ENCODE assay signal across 21 mouse cellular contexts in the genomic region with DNA sequence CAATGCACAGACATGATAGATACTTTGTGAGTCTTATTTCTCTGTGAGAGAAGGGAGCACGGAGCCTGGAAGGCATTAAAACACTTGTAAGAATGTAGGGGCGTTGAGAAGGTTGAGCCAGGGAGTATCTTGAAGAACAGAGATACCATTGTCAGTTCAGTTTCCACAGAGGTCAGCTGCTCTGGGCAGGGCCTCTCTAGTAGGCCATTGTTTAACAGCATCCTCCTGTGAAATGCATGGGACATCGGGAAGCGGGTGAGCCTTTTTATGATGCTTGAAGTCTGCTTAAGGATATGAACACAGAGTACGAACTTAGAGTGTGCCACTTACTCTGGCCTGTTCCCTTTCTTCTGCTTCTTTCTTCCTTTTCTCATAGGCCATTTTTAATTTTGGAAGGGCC.
A peak's percentile ranks its signal among the peaks of the same experiment; 100 is the strongest.
DNase-seq lines count a peak whose midpoint lies in the region; ATAC-seq and TF ChIP-seq lines count a peak whose summit lies in the region.
"Had no signal": no experiment of that assay in that cellular context is flagged by ENCODE, and none has a peak within 500 bp of the region (broad histone marks: within the 10 kb centered on the region; RNA-seq: fewer than 3 reads in every experiment).

No protein-coding gene starts in this region.

- no peak overlapping the region for H3K4me3 ChIP-seq in forebrain, embryonic 10.5 days
- H3K4me3 ChIP-seq in forebrain, postnatal 0 days (ENCODE audit: low read depth, low read length) = no peak overlapping the region
- no peak overlapping the region for H3K4me3 ChIP-seq in midbrain, embryonic 11.5 days (ENCODE audit: low read depth, low read length)
- H3K4me3 ChIP-seq in midbrain, postnatal 0 days (ENCODE audit: low read depth, low read length) = no peak overlapping the region
- H3K4me3 ChIP-seq: heart, adult 2 months; heart, embryonic 12.5 days; hindbrain, embryonic 12.5 days; intestine, embryonic 15.5 days had no signal

- TF ChIP-seq CTCF in forebrain, postnatal 0 days (IDR thresholded peaks at IDR 0.05; ENCODE audit: low read depth) = no peak
- TF ChIP-seq CTCF in midbrain, postnatal 0 days (IDR thresholded peaks at IDR 0.05) = no peak

- ATAC-seq in forebrain, postnatal 0 days = no peak
- no peak; the same call in 1 of the 2 replicates for ATAC-seq in midbrain, embryonic 11.5 days (ENCODE audit: low FRiP score)
- no peak for ATAC-seq in midbrain, postnatal 0 days (ENCODE audit: low FRiP score)
- ATAC-seq: CD4-positive, CD25-positive, alpha-beta regulatory T cell, adult 4 months; forebrain, embryonic 14.5 days; intestine, embryonic 15.5 days had no signal

- H3K4me2 ChIP-seq in forebrain, postnatal 0 days (ENCODE audit: low read depth) = no peak overlapping the region
- no peak overlapping the region for H3K4me2 ChIP-seq in midbrain, embryonic 11.5 days
- no peak overlapping the region for H3K4me2 ChIP-seq in midbrain, postnatal 0 days (ENCODE audit: low read depth, low read length, poor library complexity, severe bottlenecking)
- H3K4me2 ChIP-seq: heart, embryonic 12.5 days; hindbrain, embryonic 12.5 days; intestine, embryonic 15.5 days had no signal

- intact Hi-C loops in gastrocnemius, postnatal 36 days (cut with DNase I) = no loop called here

- H3K9me3 ChIP-seq in forebrain, embryonic 10.5 days = peaks cover 4% of the 10 kb centered on the region; the same call in 1 of the 2 replicates
- H3K9me3 ChIP-seq in forebrain, postnatal 0 days (ENCODE audit: low read length) = no peaks in the 10 kb centered on the region
- H3K9me3 ChIP-seq in midbrain, embryonic 11.5 days (ENCODE audit: control insufficient read depth, low read length) = peaks cover 3% of the 10 kb centered on the region; the same call in 1 of the 2 replicates
- H3K9me3 ChIP-seq in midbrain, postnatal 0 days (ENCODE audit: low read length) = no peaks in the 10 kb centered on the region
- H3K9me3 ChIP-seq: hindbrain, embryonic 12.5 days; intestine, embryonic 15.5 days had no signal

- no peak overlapping the region for H3K9ac ChIP-seq in forebrain, postnatal 0 days
- H3K9ac ChIP-seq in midbrain, embryonic 11.5 days (ENCODE audit: low read length) = no peak overlapping the region
- H3K9ac ChIP-seq in midbrain, postnatal 0 days (replicated peaks; ENCODE audit: low read length, poor library complexity, severe bottlenecking) = no peak overlapping the region
- H3K9ac ChIP-seq: heart, embryonic 12.5 days; hindbrain, embryonic 12.5 days; intestine, embryonic 15.5 days had no signal

- peak; percentile 15 for DNase-seq in forebrain, embryonic 10.5 days (ENCODE audit: extremely low spot score, low spot score)
- DNase-seq in forebrain, postnatal 0 days = no peak
- peak; percentile 85 for DNase-seq in midbrain, embryonic 11.5 days (ENCODE audit: low spot score, missing footprints)
- DNase-seq in midbrain, postnatal 0 days (ENCODE audit: low spot score) = no peak
- peak; percentile 1 for DNase-seq in embryo, embryonic 9.5 days (ENCODE audit: extremely low spot score)
- peak; percentile 67 for DNase-seq in retina, postnatal 1 day
- DNase-seq in gastrocnemius, postnatal 36 days = no peak
- DNase-seq in adrenal gland, postnatal 25 days = no peak
- DNase-seq: adrenal gland, adult 8-10 months; B cell, adult 2 months; cerebellum, adult 18-20 months; cerebellum, adult 9-11 months; cerebellum, postnatal 36 days; gastrocnemius, postnatal 10 days; heart, adult 2 months had no signal

- H3K27ac ChIP-seq in forebrain, embryonic 10.5 days = no peak overlapping the region
- H3K27ac ChIP-seq in forebrain, postnatal 0 days (ENCODE audit: low read depth, low read length) = no peak overlapping the region
- H3K27ac ChIP-seq in midbrain, embryonic 11.5 days (ENCODE audit: low read depth, low read length) = no peak overlapping the region
- no peak overlapping the region for H3K27ac ChIP-seq in midbrain, postnatal 0 days (ENCODE audit: low read depth, low read length)
- H3K27ac ChIP-seq: heart, adult 2 months; hindbrain, embryonic 12.5 days; intestine, embryonic 15.5 days had no signal

- 10% methylated on average over 5 of the region's 5 CpGs for WGBS in forebrain, embryonic 10.5 days
- 33% methylated on average over 5 of the region's 5 CpGs for WGBS in forebrain, postnatal 0 days
- 14% methylated on average over 5 of the region's 5 CpGs for WGBS in midbrain, embryonic 11.5 days
- 39% methylated on average over 5 of the region's 5 CpGs for WGBS in midbrain, postnatal 0 days

- peaks cover 50% of the 10 kb centered on the region for H3K27me3 ChIP-seq in forebrain, embryonic 10.5 days (ENCODE audit: poor library complexity, severe bottlenecking)
- no peaks in the 10 kb centered on the region for H3K27me3 ChIP-seq in forebrain, postnatal 0 days (ENCODE audit: insufficient read depth, low read length)
- H3K27me3 ChIP-seq in midbrain, embryonic 11.5 days (ENCODE audit: control insufficient read depth, insufficient read depth, low read length) = peaks cover 41% of the 10 kb centered on the region
- 0 out of 2 replicates have a peak, but pooled peaks cover 3% of the 10 kb centered on the region for H3K27me3 ChIP-seq in midbrain, postnatal 0 days (ENCODE audit: insufficient read depth, low read length)
- H3K27me3 ChIP-seq: heart, embryonic 12.5 days; hindbrain, embryonic 12.5 days; intestine, embryonic 15.5 days had no signal

- peaks cover 29% of the 10 kb centered on the region for H3K4me1 ChIP-seq in forebrain, embryonic 10.5 days
- no peaks in the 10 kb centered on the region; the same call in 1 of the 2 replicates for H3K4me1 ChIP-seq in forebrain, postnatal 0 days (ENCODE audit: insufficient read depth)
- H3K4me1 ChIP-seq in midbrain, embryonic 11.5 days (ENCODE audit: control insufficient read depth, insufficient read depth, low read length) = peaks cover 12% of the 10 kb centered on the region
- no peaks in the 10 kb centered on the region for H3K4me1 ChIP-seq in midbrain, postnatal 0 days (ENCODE audit: insufficient read depth, low read length)
- H3K4me1 ChIP-seq: heart, embryonic 12.5 days; intestine, embryonic 15.5 days had no signal

- H3K36me3 ChIP-seq in forebrain, embryonic 10.5 days (replicated peaks) = no peaks in the 10 kb centered on the region
- H3K36me3 ChIP-seq in forebrain, postnatal 0 days (ENCODE audit: insufficient read depth) = no peaks in the 10 kb centered on the region
- H3K36me3 ChIP-seq in midbrain, embryonic 11.5 days (ENCODE audit: control insufficient read depth, insufficient read depth, low read length) = no peaks in the 10 kb centered on the region
- H3K36me3 ChIP-seq in midbrain, postnatal 0 days (ENCODE audit: insufficient read depth, low read length) = no peaks in the 10 kb centered on the region
- H3K36me3 ChIP-seq: G1E; heart, embryonic 12.5 days; hindbrain, embryonic 12.5 days; intestine, embryonic 15.5 days had no signal

Comparison
In these comparisons a context has a peak if more than half of its experiments do, and no peak if none do; other contexts are left out.
1. DNase-seq: peak in forebrain, embryonic 10.5 days (single experiment), midbrain, embryonic 11.5 days (single experiment), embryo, embryonic 9.5 days (single experiment) and retina, postnatal 1 day (single experiment); none in forebrain, postnatal 0 days (single experiment), midbrain, postnatal 0 days (single experiment), gastrocnemius, postnatal 36 days (0 of 2) and adrenal gland, postnatal 25 days (single experiment).